Mouse (Mus musculus) fat pad, adult 2 months (tissue): ENCODE results near the gene Mindy4.

Experiments
- DNase-seq: peaks from one replicate; pipeline ENCODE4 v3.0.0-alpha.2; 2011; ENCODE audit warnings: low read depth, low spot score; ENCODE audit errors: extremely low read depth

Mindy4 gene

DNA sequence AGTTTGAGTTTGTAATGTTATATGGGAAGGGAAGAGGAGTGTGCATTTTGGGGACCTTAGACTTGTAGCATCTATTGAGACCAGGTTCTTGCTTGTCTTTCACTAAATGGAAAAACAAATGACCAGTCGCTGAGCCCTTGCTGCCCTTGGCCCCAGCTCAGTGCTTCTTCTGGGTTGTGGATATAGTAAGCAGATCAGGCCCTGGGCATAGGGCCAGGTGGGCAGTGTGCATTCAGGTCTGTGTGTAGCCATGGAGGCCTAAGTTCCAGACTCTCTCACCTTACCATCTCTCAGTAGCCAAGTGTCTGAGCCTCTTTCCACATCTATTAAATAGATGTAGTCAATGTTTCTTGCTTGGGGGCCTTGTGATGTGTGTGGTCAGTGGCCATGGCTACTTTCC is 92.1 kb downstream of the Mindy4 start:
- no peak for DNase-seq

DNA sequence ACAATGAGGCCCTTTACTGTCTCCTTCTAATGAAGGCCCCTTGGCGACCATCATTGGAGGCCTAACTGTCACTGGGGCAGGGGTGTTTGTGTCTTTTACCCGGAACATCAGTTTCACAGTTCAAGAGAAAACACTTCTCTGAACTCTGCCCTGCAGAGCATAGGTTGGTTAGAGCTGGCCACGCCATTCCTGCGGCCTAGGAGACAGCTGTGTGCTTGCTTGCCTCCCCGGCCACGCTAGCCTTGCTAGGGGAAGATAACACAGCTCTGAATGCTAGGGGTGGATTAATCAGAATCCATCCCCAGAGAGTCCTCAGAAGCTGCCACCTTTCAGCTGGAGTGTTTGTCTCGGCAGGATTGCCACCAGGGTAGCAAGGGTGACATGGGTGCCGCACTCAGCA is 96.3 kb downstream of the Mindy4 start:
- no peak for DNase-seq

DNA sequence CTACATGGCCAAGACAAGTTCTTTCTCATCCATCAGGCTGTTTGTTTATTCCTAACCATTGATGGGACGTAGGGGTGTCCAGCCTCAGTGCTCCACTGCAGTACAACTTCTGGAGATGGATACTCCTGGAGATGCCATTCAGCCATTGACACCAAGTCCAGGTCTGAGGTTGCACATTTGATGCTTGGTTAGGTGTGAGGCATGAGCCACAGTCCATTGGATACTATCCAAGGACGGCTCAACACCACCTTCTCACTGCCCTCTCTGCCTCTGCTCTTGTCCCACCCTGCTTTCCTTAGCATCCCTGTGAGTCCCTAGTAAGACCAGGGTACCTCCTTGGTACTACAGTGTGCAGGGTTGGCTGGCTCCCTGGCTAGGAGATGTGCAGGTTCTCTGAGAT is 96.7 kb downstream of the Mindy4 start:
- DNase-seq: no peak

DNA sequence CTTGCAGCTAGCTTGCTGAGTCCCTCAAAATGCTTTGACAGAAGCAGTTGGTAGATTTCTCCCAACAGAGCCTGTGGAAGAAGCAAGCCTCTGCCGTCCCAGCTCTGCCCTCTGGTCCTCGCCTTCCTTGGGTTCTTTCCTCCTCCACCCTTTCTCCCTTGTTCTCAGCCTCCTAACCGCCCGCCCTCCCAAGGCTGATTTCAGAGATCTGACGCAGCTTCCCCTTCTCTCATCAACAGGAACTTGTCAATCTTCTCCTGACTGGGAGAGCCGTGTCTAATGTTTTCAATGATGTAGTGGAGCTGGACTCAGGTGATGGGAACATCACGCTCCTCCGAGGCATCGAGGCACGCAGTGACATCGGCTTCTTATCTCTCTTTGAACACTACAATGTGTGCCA is 97.5 kb downstream of the Mindy4 start:
- no peak for DNase-seq

DNA sequence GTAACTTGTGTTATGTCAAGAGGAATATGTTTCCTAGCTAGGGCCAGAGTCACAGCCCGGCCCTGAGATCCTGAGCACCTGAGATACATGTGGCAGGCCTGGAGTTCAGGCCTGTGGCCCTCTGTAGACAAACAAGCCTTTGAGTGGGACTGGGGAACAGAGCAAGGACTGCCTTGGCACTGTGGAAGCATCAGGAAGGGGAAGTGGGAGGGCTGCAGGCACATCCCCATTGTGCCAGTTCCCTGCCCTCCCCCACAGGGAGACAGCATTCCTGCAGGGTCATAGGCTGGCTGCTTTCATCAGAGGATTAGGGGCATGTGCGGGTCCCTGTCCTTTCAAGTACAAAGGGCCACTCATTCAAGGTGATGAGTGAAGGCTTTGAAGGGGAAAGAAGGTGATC is 107.0 kb downstream of the Mindy4 start:
- no peak for DNase-seq

DNA sequence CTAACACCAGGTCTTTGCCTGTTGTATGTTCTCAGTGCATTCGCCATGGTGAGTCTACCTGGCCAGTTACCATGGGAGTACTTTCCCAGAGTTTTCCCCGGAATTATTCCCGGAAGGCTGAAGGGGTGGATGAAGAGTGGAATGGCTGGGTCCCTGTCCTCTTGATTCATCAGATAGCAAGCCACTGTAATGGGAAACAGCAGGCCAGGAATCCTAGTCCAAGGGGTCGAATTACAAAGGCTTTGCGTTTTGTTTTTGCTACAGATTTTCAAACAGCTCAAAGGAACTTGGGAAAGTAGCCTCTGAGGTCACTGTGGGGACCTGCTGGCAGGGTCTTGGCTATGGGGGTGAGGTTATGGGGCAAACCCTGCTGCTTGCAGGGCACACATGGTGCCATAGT is 108.8 kb downstream of the Mindy4 start:
- DNase-seq: no peak

DNA sequence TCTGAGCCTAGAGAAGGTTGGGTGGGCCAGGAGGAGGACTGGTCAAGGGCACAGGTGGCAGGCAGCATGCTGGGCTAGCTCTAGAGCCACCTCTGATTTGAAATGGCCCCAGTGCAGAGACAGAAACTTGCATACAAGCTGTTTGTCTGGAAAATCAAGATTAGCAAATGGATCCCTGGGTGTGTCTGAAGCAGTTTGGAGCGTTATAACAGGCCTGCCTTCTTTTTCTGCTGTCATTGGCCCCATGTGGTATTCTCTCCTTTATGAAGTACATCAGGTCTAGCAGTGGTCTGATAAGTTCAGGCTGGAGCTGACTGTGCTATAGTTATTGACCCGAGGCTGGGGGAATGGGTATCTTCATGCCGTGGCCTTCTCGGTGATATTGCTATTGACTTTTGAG is 110.7 kb downstream of the Mindy4 start:
- DNase-seq: no peak

DNA sequence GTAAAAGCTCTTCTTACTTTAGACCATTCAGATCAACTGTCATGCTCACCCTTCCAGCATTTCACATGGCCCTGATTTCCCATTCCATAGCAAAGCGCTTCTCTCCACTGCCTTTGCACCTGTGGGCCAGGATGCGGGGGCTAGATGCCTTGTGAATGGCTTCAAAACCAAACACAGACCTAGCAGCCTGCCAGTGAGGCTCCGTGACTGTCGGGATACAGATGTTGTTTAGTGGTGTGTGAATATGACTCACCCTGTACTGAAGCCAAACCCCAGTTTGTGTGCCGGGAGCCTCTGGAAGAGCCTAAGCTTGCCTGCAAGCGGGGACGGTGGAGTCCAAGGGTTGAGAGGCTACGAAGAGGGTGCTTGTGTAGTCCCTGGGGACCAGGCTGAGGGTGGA is 111.4 kb downstream of the Mindy4 start:
- no peak for DNase-seq

DNA sequence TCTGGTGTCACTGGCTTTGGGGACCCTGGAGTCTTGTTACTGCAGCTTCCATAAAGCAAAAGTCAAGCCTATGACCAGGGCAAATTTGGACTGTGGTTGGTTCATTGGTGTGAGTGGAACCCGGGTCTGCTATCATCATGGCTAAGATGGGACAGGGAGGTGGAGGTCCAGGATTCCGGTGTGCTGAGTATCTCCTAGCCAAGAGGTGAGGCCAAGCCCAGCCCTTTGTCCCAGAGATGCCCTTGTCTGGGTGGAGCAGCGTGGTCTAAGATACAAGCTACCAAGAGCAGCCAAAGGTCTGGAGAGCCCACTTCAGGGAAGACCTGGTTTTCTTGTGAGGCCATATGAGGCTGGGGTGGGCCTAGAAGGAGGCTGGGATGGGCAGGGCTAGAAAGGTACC is 115.4 kb downstream of the Mindy4 start:
- no peak for DNase-seq

DNA sequence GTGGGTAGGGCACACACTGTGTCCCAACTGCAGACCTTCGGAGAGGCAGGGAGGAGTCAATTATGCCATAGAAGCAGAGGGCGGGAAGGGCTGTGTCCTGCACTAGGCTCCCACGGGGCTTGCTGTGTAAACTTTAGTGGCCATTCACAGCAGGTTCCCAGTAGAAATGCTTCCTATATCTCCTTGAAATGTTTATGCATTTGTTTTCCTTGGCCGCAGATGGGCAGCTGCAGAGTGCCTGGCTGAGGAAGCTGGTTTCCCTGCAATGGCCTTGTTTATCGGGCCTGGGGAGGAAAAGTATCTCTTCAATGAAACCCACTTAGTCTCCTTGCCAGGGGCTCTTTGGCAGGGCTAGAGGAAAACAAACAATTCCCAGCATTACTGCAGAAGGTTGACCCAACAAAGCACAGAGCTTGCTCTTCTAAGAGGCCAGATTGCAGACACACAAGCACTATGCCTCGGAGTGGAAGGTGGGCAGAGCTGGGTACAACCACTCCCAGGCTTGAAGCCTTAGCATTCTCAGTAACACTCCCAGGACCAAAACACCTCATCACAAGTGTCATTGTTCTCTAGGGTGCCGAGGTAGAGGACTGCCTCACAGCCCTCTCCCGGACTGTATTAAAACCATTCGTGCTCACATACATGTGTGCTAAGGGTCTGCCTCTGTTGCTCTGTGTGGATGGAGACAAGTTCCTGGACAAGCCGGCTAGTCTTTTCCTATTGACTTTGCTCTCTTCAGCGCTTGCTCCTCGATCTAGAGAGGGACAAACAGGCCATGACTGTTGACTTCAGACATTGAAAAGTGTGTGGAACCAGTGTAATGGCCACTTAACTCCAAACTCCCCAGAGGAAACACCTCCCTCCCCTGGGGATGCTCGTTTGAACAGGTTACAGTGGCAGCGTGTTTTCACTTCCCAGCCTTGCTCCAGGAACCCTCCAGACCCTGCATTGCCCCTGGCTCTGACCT is 116.7 kb downstream of the Mindy4 start:
- no peak for DNase-seq

DNA sequence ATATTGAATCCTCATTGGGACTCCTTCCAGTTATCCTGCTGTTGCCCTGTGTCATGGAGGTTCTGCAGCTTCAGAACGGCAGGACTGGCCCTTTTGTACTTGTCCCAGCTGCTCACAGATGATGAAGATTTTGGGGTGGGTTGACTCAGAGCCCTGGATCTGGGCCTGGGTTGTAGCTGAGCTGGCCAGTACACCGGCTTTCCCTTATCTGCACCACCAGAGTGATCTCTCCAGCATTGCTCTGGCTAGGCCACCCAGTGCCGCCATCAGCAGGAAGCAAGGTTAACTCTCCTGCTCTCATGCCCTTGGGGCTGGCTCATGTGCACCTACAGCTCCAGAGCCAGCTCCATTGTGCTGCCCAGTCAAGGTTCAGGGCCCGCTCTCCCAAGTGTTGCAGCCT is 117.7 kb downstream of the Mindy4 start:
- no peak for DNase-seq

DNA sequence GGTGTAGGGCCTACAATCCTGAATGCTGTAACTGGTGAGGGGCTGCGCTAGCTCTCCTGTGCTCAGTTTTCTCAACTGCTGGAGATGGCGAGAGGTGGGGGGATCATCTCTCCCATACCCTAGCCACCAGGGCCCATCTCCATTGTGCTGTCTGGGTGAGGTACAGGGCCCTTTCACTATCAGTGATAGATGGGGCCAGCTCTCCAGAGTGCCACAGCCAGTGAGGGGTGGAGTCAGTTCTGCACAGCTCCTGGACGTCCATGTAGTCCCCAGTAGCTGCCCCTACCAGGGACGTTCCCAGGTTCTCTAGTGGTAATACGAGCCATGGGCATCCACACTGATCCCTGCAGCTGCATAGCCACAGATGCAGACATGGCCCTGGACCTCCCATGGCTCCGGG is 118.3 kb downstream of the Mindy4 start:
- DNase-seq: no peak

DNA sequence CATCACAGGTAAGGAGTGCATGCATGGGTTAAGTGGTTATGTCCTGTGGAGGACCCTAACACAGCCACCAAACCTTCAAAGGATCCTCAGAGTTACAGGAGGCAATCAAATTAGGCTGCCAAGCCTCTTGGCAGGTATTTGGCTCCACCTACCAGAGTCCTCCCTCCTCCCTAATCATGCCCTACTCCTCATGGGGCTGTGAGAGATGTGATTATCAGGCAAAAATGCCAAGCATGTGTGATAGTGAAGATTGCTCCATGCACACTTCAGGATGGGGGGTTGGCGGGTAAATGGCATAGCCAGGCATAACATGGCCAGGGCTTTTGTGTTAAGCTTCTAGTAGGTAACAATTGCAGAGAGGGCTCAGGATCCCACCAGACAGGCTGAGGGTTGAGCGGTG is 119.8 kb downstream of the Mindy4 start:
- DNase-seq: no peak

DNA sequence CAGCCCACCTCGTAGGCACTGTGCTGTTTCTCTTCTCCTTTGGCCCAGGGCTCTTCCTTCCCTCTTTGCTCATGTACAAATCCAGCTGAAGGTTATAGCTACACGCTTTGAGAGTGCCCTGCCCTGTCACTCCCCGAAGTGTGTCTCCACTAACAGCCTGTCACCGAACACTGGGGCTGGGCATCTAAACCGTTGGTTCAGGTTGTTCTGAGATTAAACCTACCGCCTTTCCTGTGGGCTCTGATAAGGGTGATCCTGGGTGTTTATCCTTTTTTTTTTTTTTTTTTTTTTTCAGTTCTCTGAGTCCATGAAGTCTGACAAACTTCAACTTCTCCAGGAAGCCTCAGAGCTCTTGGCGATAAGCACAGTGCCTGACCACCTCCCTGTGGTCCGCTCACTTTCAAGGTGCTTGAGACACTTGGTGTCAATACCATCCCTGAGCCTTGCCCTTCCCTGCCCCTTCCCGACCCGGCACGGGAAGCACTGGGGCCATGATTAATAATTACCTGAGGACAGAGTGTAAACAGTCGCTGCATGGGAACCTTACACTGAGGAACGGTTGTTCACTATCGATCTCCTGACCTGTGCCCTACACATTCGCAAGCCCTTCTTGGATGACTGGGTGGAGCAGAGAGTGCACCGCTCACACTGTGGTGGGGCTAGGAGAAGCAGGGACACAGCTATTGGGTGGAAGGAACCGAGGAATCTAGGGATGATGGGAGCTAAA is 120.9 kb downstream of the Mindy4 start:
- DNase-seq: no peak

DNA sequence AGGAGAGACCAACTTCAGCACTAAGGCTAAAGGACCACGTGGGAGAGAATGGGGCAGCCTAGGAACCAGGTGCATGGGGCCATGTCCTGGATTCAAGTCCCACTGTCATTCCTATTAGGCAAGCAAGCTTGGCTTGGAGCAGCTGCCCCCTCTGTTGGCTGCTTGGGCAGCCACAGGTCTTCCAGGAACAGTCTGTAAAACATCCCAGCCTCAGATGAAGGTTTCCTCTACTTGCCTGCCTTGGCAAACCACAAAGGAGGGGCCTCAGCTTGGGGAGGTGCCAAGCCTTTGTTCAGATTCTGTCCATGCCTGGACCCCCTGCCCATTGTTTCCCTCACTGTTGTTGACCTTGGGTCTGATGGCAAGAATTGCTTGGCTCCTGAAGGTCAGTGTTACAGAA is 121.6 kb downstream of the Mindy4 start:
- no peak for DNase-seq

DNA sequence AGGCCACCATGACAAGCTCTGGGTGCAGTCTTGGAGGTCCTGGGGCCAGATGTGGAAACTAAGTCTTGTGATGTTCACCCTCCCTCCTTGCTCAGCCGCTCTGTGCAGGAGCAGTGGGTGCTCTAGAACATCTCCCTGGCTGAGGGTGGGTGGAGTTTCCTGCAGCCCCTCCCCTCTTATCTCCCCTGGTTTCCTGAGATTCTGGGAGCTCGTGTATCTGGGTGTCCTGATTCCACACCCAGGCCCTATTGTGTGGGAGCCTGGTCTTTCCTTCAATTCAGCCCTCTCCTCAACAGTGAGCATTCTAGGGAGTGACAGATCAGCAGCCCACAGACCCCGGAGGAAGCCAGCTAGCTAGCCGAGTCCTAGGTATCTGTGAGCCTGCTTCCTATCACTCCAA is 123.1 kb downstream of the Mindy4 start:
- DNase-seq: no peak

DNA sequence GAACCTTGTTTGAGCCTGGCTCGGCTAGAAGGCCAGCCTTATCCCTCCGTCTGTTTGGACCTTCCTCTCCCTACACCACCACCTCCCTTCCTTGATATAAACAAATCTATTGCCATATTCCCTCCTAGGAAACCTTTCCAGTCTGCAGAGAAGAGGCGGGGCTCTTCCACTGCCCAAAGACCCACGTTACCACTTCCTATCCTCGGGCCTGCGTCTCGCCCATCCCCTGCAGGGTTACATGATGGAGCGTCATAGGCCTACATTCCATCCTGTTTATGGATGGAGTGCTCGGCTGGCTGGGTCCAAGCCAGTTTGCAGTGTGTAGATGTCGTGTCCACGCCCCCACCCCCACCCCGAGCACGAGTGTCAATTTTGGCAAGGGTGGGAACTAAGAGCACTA is 124.1 kb downstream of the Mindy4 start:
- no peak for DNase-seq

DNA sequence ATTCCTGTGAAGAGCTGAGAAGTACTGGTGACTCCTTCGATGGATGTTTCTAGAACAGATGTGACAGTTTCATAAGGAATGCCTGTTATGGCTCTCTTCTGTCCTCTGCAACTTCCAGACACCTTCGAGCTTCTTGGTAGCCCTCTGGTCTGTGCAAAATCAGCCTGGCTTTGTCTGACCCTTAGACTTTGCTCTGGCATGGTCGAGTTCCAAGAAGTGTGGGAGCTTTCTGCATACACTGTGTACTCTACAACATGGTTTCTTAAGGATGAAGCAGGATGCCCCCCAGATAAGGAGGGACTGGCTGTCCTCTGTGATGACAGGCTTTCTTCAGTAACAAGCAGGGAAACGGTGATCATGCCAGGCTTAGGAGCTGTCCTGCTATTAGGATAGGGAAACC is 125.0 kb downstream of the Mindy4 start:
- no peak for DNase-seq

DNA sequence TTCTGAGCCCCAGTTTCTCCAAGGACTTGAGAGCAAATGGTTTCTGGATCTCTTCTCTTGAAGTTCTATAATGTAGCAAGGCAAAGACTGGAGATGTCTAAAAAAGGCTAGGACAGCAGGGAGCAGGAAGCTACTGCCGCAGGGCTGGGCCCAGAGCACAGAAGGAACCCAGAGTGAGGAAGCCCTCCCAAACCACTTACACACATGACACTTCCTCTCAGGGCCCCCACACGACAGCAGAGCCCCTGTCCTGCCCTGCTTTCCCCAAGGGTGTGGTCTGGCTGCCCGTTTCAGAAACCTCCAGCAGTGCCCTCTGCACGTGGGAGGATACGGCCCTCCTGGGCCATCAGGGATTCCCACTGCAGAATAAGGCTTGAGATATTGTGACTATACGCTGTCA is 128.1 kb downstream of the Mindy4 start:
- DNase-seq: no peak

DNA sequence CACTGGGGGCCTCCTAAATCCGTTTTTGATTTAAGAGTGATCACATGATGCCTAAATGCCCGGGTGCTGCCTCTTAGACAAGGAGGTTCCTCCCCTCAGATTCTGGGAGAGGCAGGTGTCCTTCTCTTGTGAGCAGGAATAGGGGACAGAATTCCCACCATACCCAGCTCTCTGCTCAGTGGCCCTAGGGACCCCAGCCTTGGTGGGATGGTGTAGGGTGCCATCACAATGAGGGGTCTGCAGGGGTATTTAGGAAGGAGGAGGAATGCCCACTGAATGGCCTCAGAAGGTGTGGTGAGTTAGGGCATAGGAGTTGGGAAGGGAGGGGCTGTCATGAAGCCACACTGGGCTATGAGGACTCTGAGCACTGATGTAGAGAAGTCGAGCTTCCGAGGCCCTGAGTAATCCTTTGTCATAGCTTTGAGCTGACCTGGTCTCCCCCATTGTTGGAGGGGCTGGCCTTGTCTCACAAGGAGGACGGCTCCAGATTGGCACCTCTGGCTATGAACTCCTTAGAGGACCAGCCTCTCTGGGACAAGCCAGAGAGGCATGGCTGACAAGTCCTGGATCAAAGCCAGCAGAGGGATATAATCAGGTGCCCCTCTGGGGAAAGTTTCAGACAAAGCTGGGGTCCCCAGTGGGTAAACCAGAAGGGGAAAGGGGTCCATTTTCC is 129.1 kb downstream of the Mindy4 start:
- no peak for DNase-seq

DNA sequence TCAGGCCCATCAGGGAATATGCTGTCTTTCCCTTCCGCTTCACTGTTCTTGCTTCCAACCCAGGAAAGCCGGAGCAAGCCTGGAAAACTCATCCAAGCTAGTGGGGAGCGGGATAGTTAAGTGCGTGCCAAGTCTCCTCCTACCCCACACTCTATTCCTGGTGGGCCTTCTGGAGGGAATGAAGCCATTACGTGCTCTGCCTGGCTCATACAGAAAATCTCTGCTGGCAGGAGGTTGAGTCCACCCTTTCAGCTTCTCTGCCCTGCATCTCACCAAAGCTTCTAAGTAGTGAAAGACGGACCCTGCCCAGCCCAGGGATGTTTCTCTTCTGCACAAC is 129.6 kb downstream of the Mindy4 start:
- DNase-seq: no peak

DNA sequence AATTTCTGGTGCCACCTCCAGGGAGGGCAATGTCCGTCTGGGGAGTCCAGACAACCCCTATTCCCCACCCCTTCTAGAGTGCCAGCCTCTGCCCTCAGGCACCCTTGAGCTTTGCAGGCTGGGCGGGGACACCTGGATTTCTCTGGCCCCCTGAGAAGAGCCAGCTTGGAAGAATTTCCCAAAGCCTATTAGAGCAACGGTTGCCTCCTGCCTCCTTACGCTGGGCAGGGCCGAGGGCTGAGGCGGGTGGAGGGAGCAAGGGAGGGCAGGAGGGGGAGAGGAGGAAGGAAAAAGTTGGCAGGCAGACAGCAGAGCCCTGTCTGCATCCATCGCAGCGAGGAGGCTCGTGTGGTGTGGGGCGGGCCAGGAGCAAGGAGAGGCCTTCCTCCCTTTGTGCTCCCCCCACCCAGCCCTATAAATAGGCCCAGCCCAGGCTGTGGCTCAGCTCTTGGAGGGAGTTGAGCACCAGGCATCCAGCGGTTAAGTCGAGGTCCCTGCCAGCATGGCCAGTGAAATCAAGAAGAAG is 132.9 kb downstream of the Mindy4 start, which contains the start of gene Aqp1:
Aqp1 (plus strand) TSS at position 444 of the 526 bp plus-strand sequence.
- DNase-seq: no peak
